ENCODE assay signal across 21 mouse cellular contexts in the genomic region with DNA sequence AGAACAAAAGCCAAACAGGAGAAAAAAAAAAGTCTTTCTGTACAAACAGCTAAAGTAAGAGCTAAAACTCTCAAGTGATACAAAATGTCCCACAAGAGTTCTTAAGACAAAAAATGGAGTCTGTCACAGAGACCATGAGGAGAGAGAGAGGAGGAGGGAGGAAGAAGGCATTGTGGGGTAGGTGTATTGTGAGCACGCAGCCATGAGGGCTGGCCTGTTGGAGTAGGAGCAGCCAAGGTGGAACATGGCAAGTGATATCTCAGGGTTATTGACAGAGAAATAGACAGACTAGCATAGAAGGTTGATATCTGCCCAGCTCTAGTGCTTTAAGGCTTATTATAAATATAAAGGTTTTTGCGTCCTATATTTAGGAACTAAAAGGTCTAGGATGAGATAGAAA.
"Had no signal": no experiment of that assay in that cellular context is flagged by ENCODE, and none has a peak within 500 bp of the region (broad histone marks: within the 10 kb centered on the region; RNA-seq: fewer than 3 reads in every experiment).

No protein-coding gene starts in this region.

- H3K9me3 ChIP-seq: heart, embryonic 13.5 days; heart, embryonic 15.5 days; hindbrain, embryonic 10.5 days; hindbrain, embryonic 12.5 days; intestine, embryonic 15.5 days; limb, embryonic 10.5 days; limb, embryonic 12.5 days; liver, embryonic 13.5 days had no signal

- H3K27me3 ChIP-seq: heart, embryonic 15.5 days; hindbrain, embryonic 12.5 days; intestine, embryonic 15.5 days; limb, embryonic 12.5 days; liver, embryonic 13.5 days had no signal

- H3K4me1 ChIP-seq: hindbrain, embryonic 12.5 days; limb, embryonic 10.5 days; limb, embryonic 12.5 days had no signal

- H3K27ac ChIP-seq: heart, adult 2 months; heart, embryonic 13.5 days; heart, embryonic 15.5 days; hindbrain, embryonic 10.5 days; hindbrain, embryonic 12.5 days; hindbrain, embryonic 14.5 days; intestine, embryonic 15.5 days; layer of hippocampus, adult 2 months; left cerebral cortex, adult 2 months; limb, embryonic 10.5 days; limb, embryonic 12.5 days; liver, embryonic 13.5 days had no signal

- H3K36me3 ChIP-seq: heart, embryonic 13.5 days; heart, embryonic 15.5 days; hindbrain, embryonic 10.5 days; hindbrain, embryonic 12.5 days; intestine, embryonic 15.5 days; limb, embryonic 10.5 days; limb, embryonic 12.5 days; liver, embryonic 13.5 days had no signal

- H3K9ac ChIP-seq: heart, embryonic 13.5 days; heart, embryonic 15.5 days; hindbrain, embryonic 12.5 days; hindbrain, embryonic 14.5 days; intestine, embryonic 15.5 days; limb, embryonic 12.5 days; liver, embryonic 13.5 days had no signal

- DNase-seq: gastrocnemius, postnatal 14 days; heart, adult 2 months; heart, postnatal 14 days; heart, postnatal 4 days; kidney, adult 18-20 months; kidney, adult 8-10 months; kidney, postnatal 10 days; kidney, postnatal 25 days; kidney, postnatal 4 days; liver; liver, embryonic 13.5 days had no signal

- H3K4me3 ChIP-seq: heart, adult 2 months; heart, embryonic 13.5 days; heart, embryonic 15.5 days; hindbrain, embryonic 10.5 days; hindbrain, embryonic 12.5 days; intestine, embryonic 15.5 days; layer of hippocampus, adult 2 months; left cerebral cortex, adult 2 months; limb, embryonic 10.5 days; limb, embryonic 12.5 days; liver, embryonic 13.5 days had no signal
